ENCODE assay signal across 25 mouse cellular contexts in the genomic region with DNA sequence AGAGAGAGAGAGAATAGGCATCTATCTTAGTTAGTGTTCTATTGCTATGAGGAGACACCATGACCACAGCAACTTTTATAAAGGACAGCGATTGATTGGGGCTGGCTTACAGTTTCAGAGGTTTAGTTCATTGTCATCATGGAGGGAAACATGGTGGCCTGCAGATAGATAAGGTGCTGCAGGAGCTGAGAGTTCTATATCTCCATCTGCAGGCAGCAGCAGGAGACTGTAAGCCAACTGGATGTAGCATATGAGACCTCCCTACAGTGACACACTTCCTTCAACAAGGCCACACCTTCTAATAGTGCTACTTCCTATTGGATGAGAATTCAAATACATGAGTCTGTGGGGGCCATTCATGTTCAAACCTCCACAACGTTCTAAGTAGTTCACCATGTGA. TPM values are rescaled to one million over a fixed set of nuclear protein-coding genes. Genes with fewer than 3 reads are reported as not detected.
DNase-seq lines count a peak whose midpoint lies in the region; ATAC-seq lines count a peak whose summit lies in the region.
"Had no signal": no experiment of that assay in that cellular context is flagged by ENCODE, and none has a peak within 500 bp of the region (broad histone marks: within the 10 kb centered on the region; RNA-seq: fewer than 3 reads in every experiment).

No protein-coding gene starts in this region.

- DNase-seq in 416B (ENCODE audit: low read depth) (peak; percentile 77), MEL-GATA-1-ER (ENCODE audit: extremely low read depth, low read depth) (peak; percentile 85), liver (peak; percentile 11)
- no peak for DNase-seq in hindbrain, embryonic 10.5 days (ENCODE audit: low spot score)
- no peak for DNase-seq in cerebellum, postnatal 10 days
- DNase-seq: adrenal gland, postnatal 36 days; cerebellum, adult 8-10 months; gastrocnemius, postnatal 14 days; heart, adult 2 months; heart, postnatal 4 days; kidney, adult 8-10 months; kidney, postnatal 14 days; lung, adult 2 months; lung, postnatal 4 days; thymus, postnatal 36 days had no signal

- H3K4me3 ChIP-seq in hindbrain, embryonic 10.5 days: no peak overlapping the region
- H3K4me3 ChIP-seq: embryonic facial prominence, embryonic 12.5 days; erythroblast, embryonic 14.5 days; forebrain, embryonic 13.5 days; heart, adult 2 months; limb, embryonic 12.5 days; midbrain, embryonic 13.5 days; neural tube, embryonic 13.5 days had no signal

- H3K36me3 ChIP-seq in hindbrain, embryonic 10.5 days: no peaks in the 10 kb centered on the region
- H3K36me3 ChIP-seq: embryonic facial prominence, embryonic 12.5 days; limb, embryonic 12.5 days; midbrain, embryonic 13.5 days; neural tube, embryonic 13.5 days had no signal

- 84% methylated on average over 2 of the region's 2 CpGs for WGBS in hindbrain, embryonic 10.5 days

- peak; percentile 78 for ATAC-seq in megakaryocyte progenitor cell, adult 5-6 weeks (replicated peaks; ENCODE audit: poor library complexity)
- no peak for ATAC-seq in megakaryocyte, adult 5-6 weeks (ENCODE audit: poor library complexity, severe bottlenecking)
- ATAC-seq: forebrain, embryonic 13.5 days; hindbrain, postnatal 0 days; midbrain, embryonic 13.5 days had no signal

- H3K27me3 ChIP-seq in hindbrain, embryonic 10.5 days (ENCODE audit: insufficient read depth, poor library complexity, severe bottlenecking): no peaks in the 10 kb centered on the region
- H3K27me3 ChIP-seq: embryonic facial prominence, embryonic 12.5 days; forebrain, embryonic 13.5 days; limb, embryonic 12.5 days; midbrain, embryonic 13.5 days; neural tube, embryonic 13.5 days had no signal

- no peaks in the 10 kb centered on the region for H3K9me3 ChIP-seq in hindbrain, embryonic 10.5 days
- H3K9me3 ChIP-seq: embryonic facial prominence, embryonic 12.5 days; forebrain, embryonic 13.5 days; limb, embryonic 12.5 days; midbrain, embryonic 13.5 days; neural tube, embryonic 13.5 days had no signal

- H3K4me1 ChIP-seq in hindbrain, embryonic 10.5 days (replicated peaks): peaks cover 3% of the 10 kb centered on the region; the same call in 1 of the 2 replicates
- H3K4me1 ChIP-seq: embryonic facial prominence, embryonic 12.5 days; forebrain, embryonic 13.5 days; midbrain, embryonic 13.5 days had no signal

- no peak overlapping the region for H3K27ac ChIP-seq in hindbrain, embryonic 10.5 days
- H3K27ac ChIP-seq: embryonic facial prominence, embryonic 12.5 days; forebrain, embryonic 13.5 days; heart, adult 2 months; hindbrain, postnatal 0 days; limb, embryonic 12.5 days; midbrain, embryonic 13.5 days; neural tube, embryonic 13.5 days had no signal

RNA-seq across cellular contexts. Expression of a gene that starts 5.0 kb away (rescaled TPM):
- 38.6 and 40.9 TPM in 2 replicates for total RNA-seq in megakaryocyte progenitor cell, adult 5-6 weeks (2015)
- total RNA-seq in megakaryocyte progenitor cell, adult 5-6 weeks (2017): 18.4 and 25.6 TPM in 2 replicates
- 30.4 and 34.3 TPM in 2 replicates for polyA plus RNA-seq in hindbrain, embryonic 10.5 days (2016; fragmentation: Nextera tagmentation; extraction: Ambion mirVana)
- 48.9 and 56.0 TPM in 2 replicates for total RNA-seq in megakaryocyte, adult 5-6 weeks (2015)
- 14.6 and 20.9 TPM in 2 replicates for total RNA-seq in megakaryocyte, adult 5-6 weeks (2017)

RNA-seq across cellular contexts. Expression of a gene that starts 17.7 kb away (rescaled TPM):
- 27.5 and 27.8 TPM in 2 replicates for total RNA-seq in megakaryocyte progenitor cell, adult 5-6 weeks (2015)
- total RNA-seq in megakaryocyte progenitor cell, adult 5-6 weeks (2017): 42.2 and 53.1 TPM in 2 replicates
- polyA plus RNA-seq in hindbrain, embryonic 10.5 days (2016; fragmentation: Nextera tagmentation; extraction: Ambion mirVana): 75.1 and 84.9 TPM in 2 replicates
- 24.4 and 32.2 TPM in 2 replicates for total RNA-seq in megakaryocyte, adult 5-6 weeks (2015)
- total RNA-seq in megakaryocyte, adult 5-6 weeks (2017): 36.8 and 48.9 TPM in 2 replicates

RNA-seq across cellular contexts. Expression of a gene that starts 39.2 kb away (rescaled TPM):
- total RNA-seq in megakaryocyte progenitor cell, adult 5-6 weeks (2015): 65.0 and 76.9 TPM in 2 replicates
- total RNA-seq in megakaryocyte progenitor cell, adult 5-6 weeks (2017): 35.9 and 39.5 TPM in 2 replicates
- 42.2 and 50.0 TPM in 2 replicates for polyA plus RNA-seq in hindbrain, embryonic 10.5 days (2016; fragmentation: Nextera tagmentation; extraction: Ambion mirVana)
- 59.5 and 68.7 TPM in 2 replicates for total RNA-seq in megakaryocyte, adult 5-6 weeks (2015)
- 32.5 and 35.8 TPM in 2 replicates for total RNA-seq in megakaryocyte, adult 5-6 weeks (2017)

RNA-seq across cellular contexts. Expression of a gene that starts 52.2 kb away (rescaled TPM):
- 0.37 TPM in 1 of 2 replicates, not detected in the other for total RNA-seq in megakaryocyte progenitor cell, adult 5-6 weeks (2015)
- not detected in 2 replicates for total RNA-seq in megakaryocyte progenitor cell, adult 5-6 weeks (2017)
- polyA plus RNA-seq in hindbrain, embryonic 10.5 days (2016; fragmentation: Nextera tagmentation; extraction: Ambion mirVana): not detected in 2 replicates
- total RNA-seq in megakaryocyte, adult 5-6 weeks (2015): not detected in 2 replicates
- not detected in 2 replicates for total RNA-seq in megakaryocyte, adult 5-6 weeks (2017)
- total RNA-seq: hindbrain, postnatal 0 days had no signal
- polyA plus RNA-seq: embryonic facial prominence, embryonic 12.5 days; erythroblast, embryonic 14.5 days; heart, embryonic 14.5 days; neural tube, embryonic 13.5 days had no signal

Comparison
In these comparisons a context has a peak if more than half of its experiments do, and no peak if none do; other contexts are left out.
1. DNase-seq: peak in 416B (single experiment), MEL-GATA-1-ER (single experiment) and liver (single experiment); none in hindbrain, embryonic 10.5 days (single experiment) and cerebellum, postnatal 10 days (0 of 2).